Mouse (Mus musculus) forebrain, postnatal 0 days (tissue): ENCODE results near the gene Gm3250. TPM values are rescaled to one million over a fixed set of nuclear protein-coding genes. Genes with fewer than 3 reads are reported as not detected.
"Not testable (repeated sequence)": the region's sequence is repeated elsewhere in the genome, so short reads cannot be mapped to it uniquely, and the experiment has no call there.

Experiments
- ATAC-seq: fragments of 200-750 bp; cut with Nextera tagmentation; 2 replicates; pipeline ENCODE4 v1.8.0; 2017; ENCODE audit warnings: mild to moderate bottlenecking, moderate library complexity
- DNase-seq: peaks from one replicate; pipeline ENCODE4 v3.0.0-alpha.2; 2015
- H3K27ac ChIP-seq: fragments of 300-500 bp; sonication (generic); 2 replicates; pipeline ENCODE4 v1.5.1; 2014; ENCODE audit warnings: low read depth, mild to moderate bottlenecking, antibody characterized with exemption, low read length, moderate library complexity, mixed read lengths
- H3K27me3 ChIP-seq: fragments of 300-500 bp; sonication (generic); 2 replicates; pipeline ENCODE4 v1.6.1; 2014; ENCODE audit warnings: mild to moderate bottlenecking, low read length, mixed read lengths; ENCODE audit not compliant: insufficient read depth
- H3K36me3 ChIP-seq: fragments of 300-500 bp; sonication (generic); 2 replicates; pipeline ENCODE4 v1.6.1; 2014; ENCODE audit warnings: mild to moderate bottlenecking, moderate library complexity; ENCODE audit not compliant: insufficient read depth
- H3K4me1 ChIP-seq: fragments of 300-500 bp; sonication (generic); 2 replicates; pipeline ENCODE4 v1.6.1; 2014; ENCODE audit warnings: antibody characterized with exemption; ENCODE audit not compliant: insufficient read depth
- H3K4me2 ChIP-seq: fragments of 300-500 bp; sonication (generic); 2 replicates; pipeline ENCODE4 v1.6.1; 2014; ENCODE audit warnings: low read depth, mild to moderate bottlenecking, moderate library complexity
- H3K4me3 ChIP-seq: fragments of 300-500 bp; sonication (generic); 2 replicates; pipeline ENCODE4 v1.5.1; 2014; ENCODE audit warnings: low read depth, low read length, mixed read lengths
- H3K9ac ChIP-seq: fragments of 300-500 bp; sonication (generic); 2 replicates; pipeline ENCODE4 v1.6.1; 2014; ENCODE audit warnings: mild to moderate bottlenecking
- H3K9me3 ChIP-seq: fragments of 300-500 bp; sonication (generic); 2 replicates; pipeline ENCODE4 v1.6.1; 2016; ENCODE audit warnings: low read length
- CTCF ChIP-seq: sonication (generic); IDR thresholded peaks from 2 replicates; pipeline ENCODE4 v1.5.1; 2016; ENCODE audit warnings: antibody characterized with exemption, control low read depth, low read depth
- WGBS: fragments of 180-500 bp; shearing (Covaris S2); extraction: QIAGEN DNeasy Blood & Tissue Kit; methylation state at CpG from one replicate; pipeline ENCODE4 v1.1.7; 2014; 5-methylcytosine and 5-hydroxymethylcytosine counted together
- polyA plus RNA-seq: library from polyadenylated mRNA; unstranded; fragments of >200 nt; fragmentation: Nextera tagmentation; extraction: Ambion mirVana; gene quantifications from 2 replicates; pipeline ENCODE4 v1.2.1, GENCODE M21; 2015
- total RNA-seq: library from RNA; depleted of rRNA; stranded (reverse); fragments of >200 nt; gene quantifications from 2 replicates; pipeline ENCODE4 v1.2.3, GENCODE M21; 2014; rRNA removed

The Gm3250 gene
- total RNA-seq (not detected in 2 replicates), polyA plus RNA-seq (not detected in 2 replicates)

- DNase-seq, ATAC-seq, H3K9ac ChIP-seq, H3K27ac ChIP-seq, H3K9me3 ChIP-seq, H3K36me3 ChIP-seq, H3K4me1 ChIP-seq, H3K4me2 ChIP-seq, H3K4me3 ChIP-seq, H3K27me3 ChIP-seq: not testable (repeated sequence)
- WGBS, result no CpG with 5 or more reads among the region's 1 CpGs
Measured at GRCm38 (mm10) chr10:77782442-77782841, at the start of gene Gm3250. Gene Gm3250 (minus strand): TSS chr10:77782542.

DNA sequence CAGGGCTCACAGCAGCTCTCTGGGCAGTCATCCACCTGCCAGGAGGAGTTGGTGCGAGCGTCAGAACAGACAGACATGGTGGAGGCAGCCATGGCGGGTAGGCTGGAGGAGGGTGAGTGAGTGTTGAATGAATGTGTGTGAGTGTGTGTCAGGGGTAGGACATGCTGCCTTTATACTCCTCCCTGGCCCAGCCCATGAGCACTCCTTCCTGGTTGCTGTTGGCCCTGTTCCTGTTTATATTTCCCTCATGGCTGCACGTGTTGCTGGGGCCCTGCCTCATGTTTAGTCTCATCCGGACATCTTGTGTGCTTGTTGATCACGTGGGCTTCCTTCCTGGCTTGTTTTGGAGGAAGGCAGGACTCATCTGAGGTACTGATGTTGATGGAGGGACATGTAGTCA is 44.6 kb upstream of the Gm3250 start, which contains the start of gene Krtap10-4:
Krtap10-4 (minus strand) TSS at position 145 of the 400 bp plus-strand sequence.
- ATAC-seq (no peak), DNase-seq (no peak)
- Histone ChIP-seq H3K4me2 (no peak within 1 kb of the TSS), H3K9ac (no peak within 1 kb of the TSS), H3K9me3 (no peaks in the 10 kb centered on the region), H3K27ac (no peak within 1 kb of the TSS), H3K4me3 (no peak within 1 kb of the TSS), H3K36me3 (no peaks in the 10 kb centered on the region), H3K4me1 (no peaks in the 10 kb centered on the region), H3K27me3 (no peaks in the 10 kb centered on the region)
- 58% methylated on average over 6 of the region's 6 CpGs for WGBS
- TF ChIP-seq CTCF, result no peak

DNA sequence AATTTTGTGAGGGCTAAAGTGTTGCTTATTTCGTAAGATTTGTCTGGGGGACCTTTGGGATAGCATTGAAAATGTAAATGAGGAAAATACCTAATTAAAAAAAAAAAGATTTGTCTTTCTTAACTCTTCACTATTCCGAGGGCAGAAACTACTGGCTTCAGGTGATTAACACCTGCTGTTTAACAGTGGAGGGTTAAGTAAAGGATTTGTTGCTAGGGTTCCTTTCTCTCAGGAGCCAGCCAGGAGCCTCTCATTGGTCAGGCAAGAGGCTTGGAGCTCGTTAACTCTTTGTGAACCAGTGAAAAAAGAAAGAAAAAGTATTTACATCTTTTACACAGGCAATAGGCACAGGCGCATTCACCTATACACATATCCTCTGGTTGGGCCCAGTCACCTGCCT is 36.9 kb upstream of the Gm3250 start:
- H3K4me2 ChIP-seq, result no peak overlapping the region
- no peaks in the 10 kb centered on the region for H3K27me3 ChIP-seq
- no peaks in the 10 kb centered on the region for H3K9me3 ChIP-seq
- no peak overlapping the region for H3K27ac ChIP-seq
- no peak overlapping the region for H3K4me3 ChIP-seq
- DNase-seq (no peak), ATAC-seq (no peak)
- H3K36me3 ChIP-seq, result no peaks in the 10 kb centered on the region
- no peak for TF ChIP-seq CTCF
- 22% methylated on average over 4 of the region's 4 CpGs for whole genome bisulfite sequencing
- no peaks in the 10 kb centered on the region for H3K4me1 ChIP-seq
- H3K9ac ChIP-seq, result no peak overlapping the region

GRCm38 (mm10) chr10:77818523-77818922 is 36.2 kb upstream of the Gm3250 start:
- no peak for ATAC-seq
- Histone ChIP-seq H3K36me3 (no peaks in the 10 kb centered on the region), H3K27me3 (no peaks in the 10 kb centered on the region), H3K4me3 (no peak overlapping the region), H3K4me2 (no peak overlapping the region), H3K27ac (no peak overlapping the region), H3K4me1 (no peaks in the 10 kb centered on the region), H3K9ac (no peak overlapping the region), H3K9me3 (no peaks in the 10 kb centered on the region)
- no peak for TF ChIP-seq CTCF
- WGBS, result 97% methylated on average over 4 of the region's 4 CpGs
- DNase-seq, result no peak

- H3K9ac ChIP-seq, result no peak overlapping the region
- TF ChIP-seq CTCF, result peak; percentile 60
- no peaks in the 10 kb centered on the region for H3K36me3 ChIP-seq
- H3K27me3 ChIP-seq, result no peaks in the 10 kb centered on the region
- no peaks in the 10 kb centered on the region for H3K4me1 ChIP-seq
- peak; percentile 25 for DNase-seq
- H3K4me2 ChIP-seq, result no peak overlapping the region
- no peak for ATAC-seq
- no peaks in the 10 kb centered on the region for H3K9me3 ChIP-seq
- WGBS, result 36% methylated on average over 5 of the region's 5 CpGs
- no peak overlapping the region for H3K4me3 ChIP-seq
- H3K27ac ChIP-seq, result no peak overlapping the region
Measured at GRCm38 (mm10) chr10:77815514-77815913, 33.2 kb upstream of the Gm3250 start.

- TF ChIP-seq CTCF, result no peak
- WGBS, result 51% methylated on average over 4 of the region's 4 CpGs
Measured at GRCm38 (mm10) chr10:77814382-77814781, 32.0 kb upstream of the Gm3250 start, which contains the start of gene Gm2696. Gene Gm2696 (plus strand): TSS chr10:77814682.

GRCm38 (mm10) chr10:77811743-77812142 is 29.4 kb upstream of the Gm3250 start, which contains the start of gene Gm9507:
Gene Gm9507 (minus strand): TSS chr10:77811843.
- DNase-seq (no peak), ATAC-seq (no peak)
- no peaks in the 10 kb centered on the region for H3K27me3 ChIP-seq
- 66% methylated on average over 5 of the region's 5 CpGs for WGBS
- no peak within 1 kb of the TSS for H3K4me3 ChIP-seq
- no peaks in the 10 kb centered on the region for H3K9me3 ChIP-seq
- no peak for TF ChIP-seq CTCF
- H3K4me2 ChIP-seq, result no peak within 1 kb of the TSS
- no peak within 1 kb of the TSS for H3K27ac ChIP-seq
- no peaks in the 10 kb centered on the region for H3K4me1 ChIP-seq
- no peaks in the 10 kb centered on the region for H3K36me3 ChIP-seq
- H3K9ac ChIP-seq, result no peak within 1 kb of the TSS

More at GRCm38 (mm10) chr10:77814382-77814781, 32.0 kb upstream of the Gm3250 start, which contains the start of gene Gm2696:
- no peak within 1 kb of the TSS for H3K9ac ChIP-seq
- no peak within 1 kb of the TSS for H3K27ac ChIP-seq
- H3K27me3 ChIP-seq, result no peaks in the 10 kb centered on the region
- H3K4me2 ChIP-seq, result no peak within 1 kb of the TSS
- no peaks in the 10 kb centered on the region for H3K36me3 ChIP-seq
- H3K4me3 ChIP-seq, result no peak within 1 kb of the TSS
- ATAC-seq (no peak), DNase-seq (no peak)
- no peaks in the 10 kb centered on the region for H3K4me1 ChIP-seq
- no peaks in the 10 kb centered on the region for H3K9me3 ChIP-seq
